Mouse (Mus musculus): ENCODE results near the gene Usp32. TPM values are rescaled to one million over a fixed set of nuclear protein-coding genes. Genes with fewer than 3 reads are reported as not detected.
"Not testable (repeated sequence)": the region's sequence is repeated elsewhere in the genome, so short reads cannot be mapped to it uniquely, and the experiment has no call there.

Gene Usp32
- total and polyA plus RNA-seq, 2 experiments from 2014 or later: 2.3 to 20.7 TPM

DNA sequence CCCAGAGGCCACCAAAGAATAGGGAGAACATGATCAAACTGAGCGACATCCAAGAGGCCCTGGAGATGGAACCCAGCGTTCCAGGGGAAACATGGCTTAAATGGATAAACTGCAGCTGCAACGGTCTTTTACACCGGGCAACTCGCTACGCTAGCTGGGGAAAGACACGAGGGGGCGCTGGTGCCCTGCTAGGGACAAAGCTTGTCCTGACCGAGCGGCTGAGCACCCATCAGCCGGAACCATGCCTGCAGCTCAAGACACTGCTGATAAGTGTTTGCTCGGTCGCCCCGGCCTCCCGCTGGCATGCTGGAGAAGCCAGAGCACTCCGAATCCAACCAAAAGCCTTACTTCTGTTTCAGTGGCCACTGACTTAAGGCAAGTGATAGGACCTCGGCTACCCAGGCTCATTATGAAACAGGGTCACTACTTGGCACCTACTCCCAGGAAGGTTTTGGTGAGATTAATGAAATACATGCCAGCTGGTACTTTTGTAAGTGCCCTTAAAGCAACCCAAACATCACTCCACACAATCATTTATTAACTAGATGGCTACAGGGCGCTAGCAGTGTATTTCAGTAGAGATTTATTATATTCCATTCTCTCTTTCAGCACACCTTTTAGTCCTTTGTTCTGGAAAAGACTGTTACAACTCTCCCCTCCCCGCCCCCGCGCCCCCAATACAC is 30.2 kb upstream of the Usp32 start, which contains the start of gene 1700125H20Rik:
1700125H20Rik (plus strand) TSS at position 347 of the 683 bp plus-strand sequence.
- no peak within 1 kb of the TSS for H3K9ac ChIP-seq (replicated peaks; ENCODE audit: low read depth, low read length)
- DNase-seq (ENCODE audit: low spot score): peak; percentile 78
- no peaks in the 10 kb centered on the region for H3K9me3 ChIP-seq (replicated peaks; ENCODE audit: control insufficient read depth, low read length)
- H3K36me3 ChIP-seq (replicated peaks; ENCODE audit: control insufficient read depth, insufficient read depth, low read length): no peaks in the 10 kb centered on the region
- 14% methylated on average over 21 of the region's 21 CpGs for WGBS
- H3K4me3 ChIP-seq (ENCODE audit: low read depth, low read length): peak within 1 kb of the TSS; percentile 22
- no peaks in the 10 kb centered on the region for H3K4me1 ChIP-seq (ENCODE audit: control insufficient read depth, insufficient read depth)
- ATAC-seq (ENCODE audit: insufficient read depth, low read depth): peak; percentile 87
- no peak within 1 kb of the TSS for H3K27ac ChIP-seq (ENCODE audit: low read depth)
- TF ChIP-seq CTCF (IDR thresholded peaks at IDR 0.05; ENCODE audit: low read depth) (peak; percentile 90), EP300 (IDR thresholded peaks at IDR 0.05; ENCODE audit: low read depth) (no peak)
- peak within 1 kb of the TSS; percentile 52 for H3K4me2 ChIP-seq (ENCODE audit: low read depth, low read length)
- H3K27me3 ChIP-seq (ENCODE audit: control insufficient read depth, insufficient read depth, low read length): 0 out of 2 replicates have a peak, but pooled peaks cover 5% of the 10 kb centered on the region

DNA sequence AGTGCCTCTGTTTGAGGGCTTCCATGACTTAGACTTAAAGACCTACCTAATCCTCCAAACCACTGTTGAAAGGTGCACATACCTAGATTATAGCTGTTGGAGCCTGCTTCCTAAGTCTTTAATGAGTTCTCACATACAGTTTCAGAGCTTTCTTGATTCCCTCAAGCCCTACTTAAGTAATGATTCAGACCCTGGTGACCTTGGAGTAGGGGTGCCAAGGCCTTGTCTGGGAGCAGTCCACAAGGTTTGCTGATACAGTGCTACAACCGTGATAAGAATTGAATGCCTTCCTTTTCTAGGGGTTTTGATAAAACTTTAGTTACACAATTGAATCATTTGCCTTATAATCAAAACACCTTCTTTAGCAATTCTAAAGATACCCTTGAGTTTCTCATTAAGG is 27.5 kb upstream of the Usp32 start:
- DNase-seq (ENCODE audit: low spot score) (no peak), ATAC-seq (ENCODE audit: insufficient read depth, low read depth) (no peak)
- Histone ChIP-seq H3K4me2 (ENCODE audit: low read depth, low read length) (no peak overlapping the region), H3K9ac (replicated peaks; ENCODE audit: low read depth, low read length) (no peak overlapping the region), H3K4me3 (ENCODE audit: low read depth, low read length) (no peak overlapping the region), H3K36me3 (replicated peaks; ENCODE audit: control insufficient read depth, insufficient read depth, low read length) (no peaks in the 10 kb centered on the region), H3K9me3 (replicated peaks; ENCODE audit: control insufficient read depth, low read length) (no peaks in the 10 kb centered on the region), H3K4me1 (ENCODE audit: control insufficient read depth, insufficient read depth) (no peaks in the 10 kb centered on the region), H3K27me3 (ENCODE audit: control insufficient read depth, insufficient read depth, low read length) (0 out of 2 replicates have a peak, but pooled peaks cover 5% of the 10 kb centered on the region), H3K27ac (ENCODE audit: low read depth) (no peak overlapping the region)
- TF ChIP-seq CTCF (IDR thresholded peaks at IDR 0.05; ENCODE audit: low read depth) (no peak), EP300 (IDR thresholded peaks at IDR 0.05; ENCODE audit: low read depth) (no peak)
- WGBS: 29% methylated on average over 1 of the region's 1 CpGs

DNA sequence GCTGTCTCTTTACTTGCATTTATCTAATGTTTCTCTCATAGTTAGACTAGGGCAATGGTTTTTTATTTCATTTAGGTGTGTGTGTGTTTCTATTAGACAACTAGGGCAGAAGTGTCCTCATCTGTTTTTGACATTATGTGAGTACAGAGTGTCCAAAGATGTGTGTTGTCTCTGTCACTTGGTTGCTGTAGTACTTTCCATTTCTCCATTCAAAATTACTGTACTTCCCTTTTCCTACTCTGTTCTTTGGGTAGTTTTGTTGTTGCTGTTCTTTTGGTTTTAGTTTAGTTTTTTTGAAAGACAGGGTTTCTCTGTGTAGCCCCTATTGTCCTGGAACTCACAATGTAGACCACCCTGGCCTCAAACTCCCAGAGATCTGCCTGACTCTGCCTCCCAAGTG is 24.4 kb upstream of the Usp32 start:
- no peak for ATAC-seq (ENCODE audit: insufficient read depth, low read depth)
- no peaks in the 10 kb centered on the region for H3K4me1 ChIP-seq (ENCODE audit: control insufficient read depth, insufficient read depth)

DNA sequence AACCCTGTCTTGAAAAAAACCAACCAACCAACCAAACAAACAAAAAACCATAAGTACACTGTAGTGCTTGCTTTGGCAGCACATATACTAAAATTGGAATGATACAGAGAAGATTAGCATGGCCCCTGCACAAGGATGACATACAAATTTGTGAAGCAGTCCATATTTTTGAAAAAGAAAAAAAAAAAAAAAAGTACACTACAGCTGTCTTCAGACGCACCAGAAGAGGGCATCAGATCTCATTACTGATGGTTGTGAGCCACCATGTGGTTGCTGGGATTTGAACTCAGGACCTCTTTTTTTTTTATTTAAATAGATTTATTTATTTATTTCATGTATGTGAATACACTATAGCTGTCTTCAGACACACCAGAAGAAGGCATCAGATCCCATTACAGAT is 23.1 kb upstream of the Usp32 start:
- not testable (repeated sequence) for ATAC-seq (ENCODE audit: insufficient read depth, low read depth); H3K9ac ChIP-seq (replicated peaks; ENCODE audit: low read depth, low read length); H3K9me3 ChIP-seq (replicated peaks; ENCODE audit: control insufficient read depth, low read length); H3K36me3 ChIP-seq (replicated peaks; ENCODE audit: control insufficient read depth, insufficient read depth, low read length); H3K4me3 ChIP-seq (ENCODE audit: low read depth, low read length); DNase-seq (ENCODE audit: low spot score); H3K4me2 ChIP-seq (ENCODE audit: low read depth, low read length); H3K27me3 ChIP-seq (ENCODE audit: control insufficient read depth, insufficient read depth, low read length); H3K27ac ChIP-seq (ENCODE audit: low read depth); H3K4me1 ChIP-seq (ENCODE audit: control insufficient read depth, insufficient read depth)
- WGBS: 90% methylated on average over 1 of the region's 1 CpGs

More for the DNA sequence above, 24.4 kb upstream of the Usp32 start:
- Histone ChIP-seq H3K9ac (replicated peaks; ENCODE audit: low read depth, low read length) (no peak overlapping the region), H3K4me2 (ENCODE audit: low read depth, low read length) (no peak overlapping the region), H3K36me3 (replicated peaks; ENCODE audit: control insufficient read depth, insufficient read depth, low read length) (no peaks in the 10 kb centered on the region), H3K4me3 (ENCODE audit: low read depth, low read length) (no peak overlapping the region), H3K27ac (ENCODE audit: low read depth) (no peak overlapping the region), H3K9me3 (replicated peaks; ENCODE audit: control insufficient read depth, low read length) (no peaks in the 10 kb centered on the region), H3K27me3 (ENCODE audit: control insufficient read depth, insufficient read depth, low read length) (no peaks in the 10 kb centered on the region)
- no peak for TF ChIP-seq CTCF (IDR thresholded peaks at IDR 0.05; ENCODE audit: low read depth)
- no peak for TF ChIP-seq EP300 (IDR thresholded peaks at IDR 0.05; ENCODE audit: low read depth)
- no peak for DNase-seq (ENCODE audit: low spot score)

DNA sequence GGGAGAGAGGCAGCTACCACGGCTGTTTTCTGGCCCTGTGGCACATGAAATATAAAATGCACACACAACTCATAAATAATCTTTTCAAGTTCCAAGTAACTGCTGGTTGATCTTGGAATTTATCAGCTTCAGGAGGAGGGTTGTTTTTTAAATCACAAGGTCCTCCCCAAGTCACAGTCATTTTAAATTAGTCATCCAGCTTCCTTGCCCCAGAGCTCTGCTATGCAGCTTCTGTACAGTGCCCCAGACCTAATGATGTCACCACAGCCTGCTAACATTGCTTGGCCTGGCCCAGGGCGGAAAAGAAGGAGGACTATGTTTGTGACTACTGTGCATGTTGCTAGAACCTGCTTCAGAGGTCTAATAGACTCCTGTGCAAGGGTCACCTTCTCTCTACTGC is 17.3 kb upstream of the Usp32 start:
- Histone ChIP-seq H3K27ac (ENCODE audit: low read depth) (no peak overlapping the region), H3K27me3 (ENCODE audit: control insufficient read depth, insufficient read depth, low read length) (no peaks in the 10 kb centered on the region), H3K9me3 (replicated peaks; ENCODE audit: control insufficient read depth, low read length) (no peaks in the 10 kb centered on the region), H3K4me3 (ENCODE audit: low read depth, low read length) (no peak overlapping the region), H3K36me3 (replicated peaks; ENCODE audit: control insufficient read depth, insufficient read depth, low read length) (no peaks in the 10 kb centered on the region), H3K4me1 (ENCODE audit: control insufficient read depth, insufficient read depth) (no peaks in the 10 kb centered on the region), H3K9ac (replicated peaks; ENCODE audit: low read depth, low read length) (no peak overlapping the region), H3K4me2 (ENCODE audit: low read depth, low read length) (no peak overlapping the region)
- 61% methylated on average over 2 of the region's 2 CpGs for WGBS
- no peak for ATAC-seq (ENCODE audit: insufficient read depth, low read depth)
- TF ChIP-seq CTCF (IDR thresholded peaks at IDR 0.05; ENCODE audit: low read depth): no peak
- no peak for TF ChIP-seq EP300 (IDR thresholded peaks at IDR 0.05; ENCODE audit: low read depth)
- DNase-seq (ENCODE audit: low spot score): no peak

Measured in heart, postnatal 0 days (tissue).